Comparison of ENCODE assay signal across 21 mouse cellular contexts in genomic region chr12:100498006-100498405, GRCm38 (mm10). TPM values are rescaled to one million over a fixed set of nuclear protein-coding genes. Genes with fewer than 3 reads are reported as not detected.
DNase-seq lines count a peak whose midpoint lies in the region; ATAC-seq and TF ChIP-seq lines count a peak whose summit lies in the region.
"Had no signal": no experiment of that assay in that cellular context is flagged by ENCODE, and none has a peak within 500 bp of the region (broad histone marks: within the 10 kb centered on the region; RNA-seq: fewer than 3 reads in every experiment).

No protein-coding gene starts in this region.

- H3K4me3 ChIP-seq in gastrocnemius, adult 2 months: no peak overlapping the region
- H3K4me3 ChIP-seq in forebrain, embryonic 15.5 days: no peak overlapping the region
- H3K4me3 ChIP-seq: embryonic facial prominence, embryonic 10.5 days; forebrain, embryonic 13.5 days; heart, embryonic 10.5 days; hindbrain, embryonic 12.5 days had no signal

- no peak overlapping the region for H3K9ac ChIP-seq in forebrain, embryonic 15.5 days (replicated peaks)
- H3K9ac ChIP-seq: forebrain, embryonic 13.5 days; hindbrain, embryonic 12.5 days had no signal

- no peak overlapping the region for H3K27ac ChIP-seq in gastrocnemius, adult 2 months
- no peak overlapping the region for H3K27ac ChIP-seq in forebrain, embryonic 15.5 days (replicated peaks)
- H3K27ac ChIP-seq: embryonic facial prominence, embryonic 10.5 days; forebrain, embryonic 13.5 days; heart, embryonic 10.5 days; hindbrain, embryonic 12.5 days had no signal

- H3K4me2 ChIP-seq in forebrain, embryonic 15.5 days (replicated peaks): no peak overlapping the region
- H3K4me2 ChIP-seq: forebrain, embryonic 13.5 days; hindbrain, embryonic 12.5 days had no signal

- intact Hi-C loops in gastrocnemius, adult 2 months (cut with DNase I): no loop called here
- intact Hi-C loops in gastrocnemius, postnatal 36 days (cut with DNase I): no loop called here

- peak; percentile 17 for DNase-seq in gastrocnemius, adult 2 months
- no peak for DNase-seq in gastrocnemius, postnatal 36 days
- peak; percentile 25 for DNase-seq in cerebellum, adult 8-10 months
- DNase-seq in cerebellum, postnatal 14 days: peak; percentile 40 to 63
- no peak for DNase-seq in kidney, adult 11 months
- DNase-seq: adrenal gland, adult 2 months; adrenal gland, postnatal 25 days; heart, adult 18-20 months; heart, postnatal 10 days; heart, postnatal 4 days had no signal

- ATAC-seq in forebrain, embryonic 15.5 days (replicated peaks): no peak
- ATAC-seq: activated CD4-positive, CD25-positive, alpha-beta regulatory T cell, adult 4 months; forebrain, embryonic 13.5 days; hindbrain, embryonic 16.5 days; inflammation-experienced regulatory T-cells, adult 6 months; intestine, postnatal 0 days; Patski had no signal

- H3K36me3 ChIP-seq in forebrain, embryonic 15.5 days: peaks cover 50% of the 10 kb centered on the region

- no peak for TF ChIP-seq CTCF in gastrocnemius, adult 2 months (IDR thresholded peaks at IDR 0.05)

- no peaks in the 10 kb centered on the region for H3K4me1 ChIP-seq in forebrain, embryonic 15.5 days
- H3K4me1 ChIP-seq: forebrain, embryonic 13.5 days; hindbrain, embryonic 12.5 days had no signal

- H3K9me3 ChIP-seq in forebrain, embryonic 15.5 days: no peaks in the 10 kb centered on the region
- H3K9me3 ChIP-seq: embryonic facial prominence, embryonic 10.5 days; forebrain, embryonic 13.5 days; heart, embryonic 10.5 days; hindbrain, embryonic 12.5 days had no signal

- 88% methylated on average over 5 of the region's 5 CpGs for WGBS in forebrain, embryonic 15.5 days

- H3K27me3 ChIP-seq in forebrain, embryonic 15.5 days: no peaks in the 10 kb centered on the region
- H3K27me3 ChIP-seq: CH12.LX; forebrain, embryonic 13.5 days; hindbrain, embryonic 12.5 days; Patski had no signal

RNA-seq across cellular contexts. Expression of gene Ttc7b, which starts 22.6 kb away (rescaled TPM):
- total RNA-seq in gastrocnemius, adult 2 months (2021): 100 to 1,000 TPM; 147 to 160 TPM
- 100 to 1,000 TPM; 138 to 139 TPM for total RNA-seq in gastrocnemius, postnatal 36 days (2021)
- polyA plus RNA-seq in forebrain, embryonic 15.5 days (2015; fragmentation: Nextera tagmentation; extraction: Ambion mirVana): 6.5 and 8.2 TPM in 2 replicates

Comparison
In these comparisons a context has a peak if more than half of its experiments do, and no peak if none do; other contexts are left out.
1. DNase-seq: peak in gastrocnemius, adult 2 months (single experiment), cerebellum, adult 8-10 months (single experiment) and cerebellum, postnatal 14 days (2 of 2); none in gastrocnemius, postnatal 36 days (0 of 2) and kidney, adult 11 months (single experiment).